Mouse (Mus musculus): ENCODE data around the gene Rims3. TPM values are rescaled to one million over a fixed set of nuclear protein-coding genes. Genes with fewer than 3 reads are reported as not detected.

Gene Rims3
- 0.54 and 1.2 TPM in 2 replicates for polyA plus RNA-seq (2015; fragmentation: Nextera tagmentation; extraction: Ambion mirVana)

- 2% methylated on average over 38 of the region's 68 CpGs for WGBS
- H3K27me3 ChIP-seq: peaks cover 65% of the 10 kb centered on the region
These were observed at the start of gene Rims3 for GRCm38 (mm10) chr4:120854588-120855319. Gene Rims3 (plus strand): TSS chr4:120854816.

GRCm38 (mm10) chr4:120805816-120806215 is 48.8 kb upstream of the Rims3 start:
- H3K27ac ChIP-seq: no peak overlapping the region
- no peak overlapping the region for H3K9ac ChIP-seq
- no peak overlapping the region for H3K4me2 ChIP-seq
- no peak overlapping the region for H3K4me3 ChIP-seq (replicated peaks)
- no peaks in the 10 kb centered on the region for H3K27me3 ChIP-seq
- H3K9me3 ChIP-seq (replicated peaks): no peaks in the 10 kb centered on the region
- H3K4me1 ChIP-seq: peaks cover 11% of the 10 kb centered on the region; the same call in 1 of the 2 replicates
- no peak for ATAC-seq (replicated peaks; ENCODE audit: low FRiP score)
- H3K36me3 ChIP-seq: peaks cover 12% of the 10 kb centered on the region; the same call in 1 of the 2 replicates

More at GRCm38 (mm10) chr4:120854588-120855319, at the start of gene Rims3:
- H3K9me3 ChIP-seq (replicated peaks): no peaks in the 10 kb centered on the region
- H3K27ac ChIP-seq: no peak within 1 kb of the TSS
- H3K9ac ChIP-seq: peak within 1 kb of the TSS; percentile 26; the same call in 1 of the 2 replicates
- peaks cover 11% of the 10 kb centered on the region; the same call in 1 of the 2 replicates for H3K4me1 ChIP-seq
- no peaks in the 10 kb centered on the region for H3K36me3 ChIP-seq
- peak within 1 kb of the TSS; percentile 96 for H3K4me2 ChIP-seq
- ATAC-seq (replicated peaks; ENCODE audit: low FRiP score): peak; percentile 79
- peak within 1 kb of the TSS; percentile 61 for H3K4me3 ChIP-seq (replicated peaks)

- H3K9ac ChIP-seq: peak overlapping the region; percentile 61
- WGBS: 6% methylated on average over 1 of the region's 1 CpGs
- H3K9me3 ChIP-seq (replicated peaks): no peaks in the 10 kb centered on the region
- peak overlapping the region; percentile 58 for H3K4me2 ChIP-seq
- no peak for ATAC-seq (replicated peaks; ENCODE audit: low FRiP score)
- peak overlapping the region; percentile 92 for H3K27ac ChIP-seq
- H3K4me1 ChIP-seq: peaks cover 49% of the 10 kb centered on the region
- H3K27me3 ChIP-seq: no peaks in the 10 kb centered on the region
- peak overlapping the region; percentile 58 for H3K4me3 ChIP-seq (replicated peaks)
- H3K36me3 ChIP-seq: no peaks in the 10 kb centered on the region
These were observed 40.9 kb upstream of the Rims3 start for GRCm38 (mm10) chr4:120813762-120814161.

- H3K27ac ChIP-seq: peak overlapping the region; percentile 92
- H3K4me1 ChIP-seq: peaks cover 49% of the 10 kb centered on the region
- peak overlapping the region; percentile 58 for H3K4me2 ChIP-seq
- H3K9ac ChIP-seq: peak overlapping the region; percentile 61
- no peaks in the 10 kb centered on the region for H3K36me3 ChIP-seq
- no peak; the same call in 1 of the 2 replicates for ATAC-seq (replicated peaks; ENCODE audit: low FRiP score)
- H3K4me3 ChIP-seq (replicated peaks): peak overlapping the region; percentile 58
- WGBS: 12% methylated on average over 4 of the region's 4 CpGs
- H3K9me3 ChIP-seq (replicated peaks): no peaks in the 10 kb centered on the region
- no peaks in the 10 kb centered on the region for H3K27me3 ChIP-seq
These were observed 40.4 kb upstream of the Rims3 start for GRCm38 (mm10) chr4:120814171-120814570.

GRCm38 (mm10) chr4:120815163-120815562 is 39.5 kb upstream of the Rims3 start:
- Histone ChIP-seq H3K9ac (peak overlapping the region; percentile 61), H3K9me3 (replicated peaks) (no peaks in the 10 kb centered on the region), H3K27me3 (no peaks in the 10 kb centered on the region), H3K4me2 (peak overlapping the region; percentile 58), H3K4me3 (replicated peaks) (peak overlapping the region; percentile 58), H3K4me1 (peaks cover 44% of the 10 kb centered on the region), H3K36me3 (no peaks in the 10 kb centered on the region), H3K27ac (peak overlapping the region; percentile 92)
- WGBS: 7% methylated on average over 4 of the region's 4 CpGs
- ATAC-seq (replicated peaks; ENCODE audit: low FRiP score): peak; percentile 4; the same call in 1 of the 2 replicates

- 6% methylated on average over 10 of the region's 10 CpGs for WGBS
- Histone ChIP-seq H3K4me1 (peaks cover 46% of the 10 kb centered on the region), H3K9ac (peak overlapping the region; percentile 61), H3K36me3 (no peaks in the 10 kb centered on the region), H3K4me3 (replicated peaks) (peak overlapping the region; percentile 58), H3K4me2 (peak overlapping the region; percentile 58), H3K27me3 (no peaks in the 10 kb centered on the region), H3K27ac (peak overlapping the region; percentile 92), H3K9me3 (replicated peaks) (no peaks in the 10 kb centered on the region)
- peak; percentile 94 for ATAC-seq (replicated peaks; ENCODE audit: low FRiP score)
These were observed 38.8 kb upstream of the Rims3 start for GRCm38 (mm10) chr4:120815622-120816334.

GRCm38 (mm10) chr4:120817002-120817774 is 37.4 kb upstream of the Rims3 start:
- ATAC-seq (replicated peaks; ENCODE audit: low FRiP score): no peak
- Histone ChIP-seq H3K4me3 (replicated peaks) (no peak overlapping the region), H3K9ac (no peak overlapping the region), H3K4me2 (0 out of 2 replicates have a peak overlapping the region, but pooled peaks have one; percentile 58), H3K36me3 (no peaks in the 10 kb centered on the region), H3K27ac (peak overlapping the region; percentile 79), H3K27me3 (no peaks in the 10 kb centered on the region), H3K4me1 (peaks cover 49% of the 10 kb centered on the region), H3K9me3 (replicated peaks) (no peaks in the 10 kb centered on the region)
- WGBS: 18% methylated on average over 3 of the region's 3 CpGs

GRCm38 (mm10) chr4:120817951-120818350 is 36.7 kb upstream of the Rims3 start:
- Histone ChIP-seq H3K4me3 (replicated peaks) (no peak overlapping the region), H3K36me3 (no peaks in the 10 kb centered on the region), H3K9ac (no peak overlapping the region), H3K27ac (peak overlapping the region; percentile 79), H3K4me2 (no peak overlapping the region), H3K9me3 (replicated peaks) (no peaks in the 10 kb centered on the region), H3K27me3 (no peaks in the 10 kb centered on the region), H3K4me1 (peaks cover 46% of the 10 kb centered on the region)
- ATAC-seq (replicated peaks; ENCODE audit: low FRiP score): no peak
- 39% methylated on average over 2 of the region's 2 CpGs for WGBS

- Histone ChIP-seq H3K4me1 (peaks cover 53% of the 10 kb centered on the region), H3K36me3 (no peaks in the 10 kb centered on the region), H3K4me2 (no peak overlapping the region), H3K27ac (no peak overlapping the region), H3K9me3 (replicated peaks) (no peaks in the 10 kb centered on the region), H3K9ac (no peak overlapping the region), H3K4me3 (replicated peaks) (no peak overlapping the region), H3K27me3 (no peaks in the 10 kb centered on the region)
- ATAC-seq (replicated peaks; ENCODE audit: low FRiP score): no peak
- 71% methylated on average over 1 of the region's 1 CpGs for WGBS
These were observed 35.3 kb upstream of the Rims3 start for GRCm38 (mm10) chr4:120819296-120819695.

GRCm38 (mm10) chr4:120819871-120820270 is 34.7 kb upstream of the Rims3 start:
- peaks cover 58% of the 10 kb centered on the region for H3K4me1 ChIP-seq
- H3K27ac ChIP-seq: no peak overlapping the region

GRCm38 (mm10) chr4:120822191-120822911 is 32.3 kb upstream of the Rims3 start:
- Histone ChIP-seq H3K27ac (peak overlapping the region; percentile 81), H3K4me3 (replicated peaks) (no peak overlapping the region), H3K9ac (no peak overlapping the region), H3K4me2 (no peak overlapping the region), H3K27me3 (no peaks in the 10 kb centered on the region), H3K4me1 (peaks cover 46% of the 10 kb centered on the region), H3K36me3 (no peaks in the 10 kb centered on the region), H3K9me3 (replicated peaks) (no peaks in the 10 kb centered on the region)
- no peak for ATAC-seq (replicated peaks; ENCODE audit: low FRiP score)
- 93% methylated on average over 2 of the region's 2 CpGs for WGBS

More at GRCm38 (mm10) chr4:120819871-120820270, 34.7 kb upstream of the Rims3 start:
- no peak overlapping the region for H3K9ac ChIP-seq
- no peak overlapping the region for H3K4me2 ChIP-seq
- no peak overlapping the region for H3K4me3 ChIP-seq (replicated peaks)
- no peaks in the 10 kb centered on the region for H3K36me3 ChIP-seq
- no peaks in the 10 kb centered on the region for H3K27me3 ChIP-seq
- ATAC-seq (replicated peaks; ENCODE audit: low FRiP score): no peak
- H3K9me3 ChIP-seq (replicated peaks): no peaks in the 10 kb centered on the region
- WGBS: 90% methylated on average over 2 of the region's 2 CpGs

Data from kidney, embryonic 15.5 days (tissue).